Comparison of ENCODE assay signal across 19 mouse cellular contexts in the genomic region with DNA sequence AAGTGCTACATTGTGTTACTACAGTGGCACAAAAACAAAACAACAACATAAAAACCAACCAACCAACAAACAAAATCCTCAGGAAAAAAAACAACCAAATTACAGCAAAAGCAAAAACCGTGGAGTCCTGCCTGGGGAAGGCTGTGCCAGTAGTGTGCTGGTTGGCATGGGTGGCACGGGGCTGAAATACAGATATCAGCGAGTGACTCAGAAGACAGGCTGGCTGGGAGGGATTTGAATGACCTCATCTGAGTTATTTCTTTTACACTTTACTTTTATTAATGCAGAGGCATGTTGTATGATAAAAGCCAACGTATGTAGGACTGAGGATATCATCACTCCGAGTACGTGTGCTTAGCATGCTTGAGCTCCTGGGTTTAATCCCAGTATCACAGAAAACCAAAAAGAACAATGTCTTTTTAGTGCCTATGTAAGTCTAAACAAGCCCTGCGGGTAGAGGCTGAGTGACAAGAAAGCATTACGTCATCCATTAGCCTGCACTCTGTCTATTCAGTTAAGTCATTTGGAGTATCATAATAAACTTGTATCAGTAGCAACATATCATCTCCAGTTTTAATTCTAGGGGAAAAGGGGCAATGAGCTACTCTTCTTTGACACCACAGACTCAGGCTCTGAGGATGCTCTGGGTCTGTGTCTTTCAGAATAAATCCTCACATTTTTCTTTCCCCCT. TPM values are rescaled to one million over a fixed set of nuclear protein-coding genes. Genes with fewer than 3 reads are reported as not detected.
DNase-seq lines count a peak whose midpoint lies in the region; ATAC-seq and TF ChIP-seq lines count a peak whose summit lies in the region.
"Had no signal": no experiment of that assay in that cellular context is flagged by ENCODE, and none has a peak within 500 bp of the region (broad histone marks: within the 10 kb centered on the region; RNA-seq: fewer than 3 reads in every experiment).

No protein-coding gene starts in this region.

- TF ChIP-seq POLR2A in myocyte (IDR thresholded peaks at IDR 0.05; ENCODE audit: insufficient read length, low read depth) = no peak

- 45% methylated on average over 8 of the region's 8 CpGs for WGBS in forebrain, embryonic 14.5 days
- WGBS in forebrain, embryonic 12.5 days = 66% methylated on average over 8 of the region's 8 CpGs
- 72% methylated on average over 8 of the region's 8 CpGs for WGBS in hindbrain, postnatal 0 days
- WGBS in hindbrain, embryonic 13.5 days = 89% methylated on average over 8 of the region's 8 CpGs

- no peak overlapping the region for H3K9ac ChIP-seq in forebrain, embryonic 14.5 days (ENCODE audit: low read length)
- no peak overlapping the region for H3K9ac ChIP-seq in forebrain, embryonic 12.5 days
- no peak overlapping the region for H3K9ac ChIP-seq in hindbrain, postnatal 0 days (replicated peaks; ENCODE audit: low read length)
- no peak overlapping the region for H3K9ac ChIP-seq in hindbrain, embryonic 13.5 days
- H3K9ac ChIP-seq: hindbrain, embryonic 14.5 days; midbrain, embryonic 13.5 days had no signal

- ATAC-seq in forebrain, embryonic 14.5 days = no peak
- ATAC-seq in forebrain, embryonic 12.5 days (ENCODE audit: low FRiP score) = no peak
- ATAC-seq in hindbrain, postnatal 0 days = 0 out of 2 replicates have a peak, but pooled peaks have one; percentile 53
- ATAC-seq in hindbrain, embryonic 13.5 days (ENCODE audit: low FRiP score) = no peak
- ATAC-seq: midbrain, embryonic 13.5 days had no signal

- no peaks in the 10 kb centered on the region for H3K9me3 ChIP-seq in forebrain, embryonic 14.5 days (replicated peaks; ENCODE audit: control insufficient read depth, low read length)
- H3K9me3 ChIP-seq in forebrain, embryonic 12.5 days = no peaks in the 10 kb centered on the region
- no peaks in the 10 kb centered on the region for H3K9me3 ChIP-seq in hindbrain, postnatal 0 days (ENCODE audit: low read length)
- no peaks in the 10 kb centered on the region for H3K9me3 ChIP-seq in hindbrain, embryonic 13.5 days
- H3K9me3 ChIP-seq: midbrain, embryonic 13.5 days had no signal

- no peak overlapping the region for H3K27ac ChIP-seq in forebrain, embryonic 14.5 days (ENCODE audit: low read depth, low read length)
- H3K27ac ChIP-seq in forebrain, embryonic 12.5 days = no peak overlapping the region
- H3K27ac ChIP-seq in hindbrain, postnatal 0 days = no peak overlapping the region
- H3K27ac ChIP-seq in hindbrain, embryonic 13.5 days = no peak overlapping the region
- H3K27ac ChIP-seq: hindbrain, embryonic 14.5 days; macrophage; midbrain, embryonic 13.5 days had no signal

- H3K4me2 ChIP-seq in forebrain, embryonic 14.5 days (ENCODE audit: low read length) = no peak overlapping the region
- no peak overlapping the region for H3K4me2 ChIP-seq in forebrain, embryonic 12.5 days
- H3K4me2 ChIP-seq in hindbrain, postnatal 0 days (ENCODE audit: low read depth, low read length) = no peak overlapping the region
- H3K4me2 ChIP-seq in hindbrain, embryonic 13.5 days = no peak overlapping the region
- H3K4me2 ChIP-seq in myocyte (ENCODE audit: low read depth) = peak overlapping the region; percentile 68
- H3K4me2 ChIP-seq: hindbrain, embryonic 14.5 days; midbrain, embryonic 13.5 days had no signal

- H3K4me3 ChIP-seq in forebrain, embryonic 14.5 days (ENCODE audit: low read depth, low read length) = no peak overlapping the region
- H3K4me3 ChIP-seq in forebrain, embryonic 12.5 days (replicated peaks) = no peak overlapping the region
- H3K4me3 ChIP-seq in hindbrain, postnatal 0 days (ENCODE audit: low read length) = no peak overlapping the region
- no peak overlapping the region for H3K4me3 ChIP-seq in hindbrain, embryonic 13.5 days
- no peak overlapping the region for H3K4me3 ChIP-seq in myocyte
- H3K4me3 ChIP-seq: erythroblast, embryonic 14.5 days; midbrain, embryonic 13.5 days had no signal

- TF ChIP-seq CTCF in hindbrain, postnatal 0 days (IDR thresholded peaks at IDR 0.05; ENCODE audit: low read depth) = no peak

- no peaks in the 10 kb centered on the region for H3K4me1 ChIP-seq in forebrain, embryonic 14.5 days (ENCODE audit: control insufficient read depth, insufficient read depth, low read length)
- H3K4me1 ChIP-seq in forebrain, embryonic 12.5 days = no peaks in the 10 kb centered on the region
- H3K4me1 ChIP-seq in hindbrain, postnatal 0 days (ENCODE audit: insufficient read depth, low read length) = no peaks in the 10 kb centered on the region
- no peaks in the 10 kb centered on the region for H3K4me1 ChIP-seq in hindbrain, embryonic 13.5 days (replicated peaks)
- H3K4me1 ChIP-seq: midbrain, embryonic 13.5 days had no signal

- peak; percentile 48 for DNase-seq in forebrain, embryonic 14.5 days (ENCODE audit: low spot score)
- DNase-seq in hindbrain, postnatal 0 days (ENCODE audit: low spot score) = no peak
- peak; percentile 60 for DNase-seq in adrenal gland, postnatal 10 days
- DNase-seq in layer of hippocampus, adult 18-20 months (ENCODE audit: low spot score in 2 of 2) = no peak
- no peak for DNase-seq in embryo, embryonic 10 days (ENCODE audit: low spot score)
- DNase-seq: cerebellum, adult 9-10 months; embryo, embryonic 11 days; kidney, adult 11 months; kidney, postnatal 14 days; liver; lung, adult 18-20 months; right cerebral cortex, adult 18-20 months had no signal

- no peaks in the 10 kb centered on the region for H3K79me2 ChIP-seq in myocyte (ENCODE audit: control insufficient read depth, insufficient read depth)

- H3K27me3 ChIP-seq in forebrain, embryonic 14.5 days (replicated peaks; ENCODE audit: control insufficient read depth, insufficient read depth, low read length) = no peaks in the 10 kb centered on the region
- H3K27me3 ChIP-seq in forebrain, embryonic 12.5 days = no peaks in the 10 kb centered on the region
- H3K27me3 ChIP-seq in hindbrain, postnatal 0 days (ENCODE audit: insufficient read depth, low read length) = no peaks in the 10 kb centered on the region
- H3K27me3 ChIP-seq in hindbrain, embryonic 13.5 days = no peaks in the 10 kb centered on the region
- no peaks in the 10 kb centered on the region for H3K27me3 ChIP-seq in myocyte (ENCODE audit: control insufficient read depth, insufficient read depth, insufficient read length)
- H3K27me3 ChIP-seq: midbrain, embryonic 13.5 days had no signal

- no peak overlapping the region for H3ac ChIP-seq in myocyte (ENCODE audit: control insufficient read depth, insufficient read length)

- H3K36me3 ChIP-seq in forebrain, embryonic 14.5 days (ENCODE audit: control insufficient read depth, insufficient read depth, low read length) = no peaks in the 10 kb centered on the region
- no peaks in the 10 kb centered on the region for H3K36me3 ChIP-seq in forebrain, embryonic 12.5 days (replicated peaks)
- no peaks in the 10 kb centered on the region for H3K36me3 ChIP-seq in hindbrain, postnatal 0 days (ENCODE audit: insufficient read depth, low read length)
- H3K36me3 ChIP-seq in hindbrain, embryonic 13.5 days = no peaks in the 10 kb centered on the region
- no peaks in the 10 kb centered on the region for H3K36me3 ChIP-seq in myocyte (ENCODE audit: control insufficient read depth, insufficient read depth)
- H3K36me3 ChIP-seq: midbrain, embryonic 13.5 days had no signal

TF ChIP-seq in myocyte, 11 proteins besides CTCF, POLR2A, EP300 and RAD21:
- TF ChIP-seq REST (IDR thresholded peaks at IDR 0.05; ENCODE audit: insufficient read depth, insufficient read length) = no peak
- TF ChIP-seq MAX (IDR thresholded peaks at IDR 0.05; ENCODE audit: low read depth) = no peak
- TF ChIP-seq CEBPB (IDR thresholded peaks at IDR 0.05; ENCODE audit: insufficient read depth, poor library complexity, severe bottlenecking) = peak; percentile 42; the same call in 1 of the 2 replicates

RNA-seq across cellular contexts. Expression of a gene that starts 28.6 kb away (rescaled TPM):
- 18.1 and 21.2 TPM in 2 replicates for polyA plus RNA-seq in forebrain, embryonic 14.5 days (2014; fragmentation: Nextera tagmentation; extraction: Ambion mirVana)
- 29.9 and 32.1 TPM in 2 replicates for polyA plus RNA-seq in forebrain, embryonic 12.5 days (2016; fragmentation: Nextera tagmentation; extraction: Ambion mirVana)
- 40.2 and 43.4 TPM in 2 replicates for total RNA-seq in hindbrain, postnatal 0 days (2014; rRNA removed)
- polyA plus RNA-seq in hindbrain, postnatal 0 days (2015; fragmentation: Nextera tagmentation; extraction: Ambion mirVana) = 21.8 and 22.6 TPM in 2 replicates
- polyA plus RNA-seq in hindbrain, embryonic 13.5 days (2015; fragmentation: Nextera tagmentation; extraction: Ambion mirVana) = 8.3 and 8.4 TPM in 2 replicates
- total RNA-seq in adrenal gland, postnatal 10 days (2021) = 100 to 1,000 TPM; 104 to 117 TPM
- polyA plus RNA-seq in myocyte (2012; fragmentation: generic; extraction: Trizol) = 24.7 TPM
- total RNA-seq in layer of hippocampus, adult 18-20 months (2021) = 10 to 100 TPM; 24.8 to 25.2 TPM

Comparison
In these comparisons a context has a peak if more than half of its experiments do, and no peak if none do; other contexts are left out.
1. DNase-seq: peak in forebrain, embryonic 14.5 days (single experiment) and adrenal gland, postnatal 10 days (single experiment); none in hindbrain, postnatal 0 days (single experiment), layer of hippocampus, adult 18-20 months (0 of 2) and embryo, embryonic 10 days (single experiment).